8 mouse cellular contexts compared by ENCODE assay signal in genomic region chr11:115297214-115297826, GRCm38 (mm10). TPM values are rescaled to one million over a fixed set of nuclear protein-coding genes. Genes with fewer than 3 reads are reported as not detected.
A peak's percentile ranks its signal among the peaks of the same experiment; 100 is the strongest.
DNase-seq lines count a peak whose midpoint lies in the region; ATAC-seq lines count a peak whose summit lies in the region.

TSS of gene Fads6 (minus strand) at chr11:115297663.

- intact Hi-C loops in heart, postnatal 14 days (cut with DNase I), result no loop called here

- no peaks in the 10 kb centered on the region; the same call in 1 of the 2 replicates for H3K4me1 ChIP-seq in forebrain, embryonic 11.5 days (replicated peaks; ENCODE audit: control insufficient read depth, insufficient read depth, low read length)
- peaks cover 11% of the 10 kb centered on the region for H3K4me1 ChIP-seq in liver, embryonic 15.5 days (replicated peaks)
- H3K4me1 ChIP-seq in neural tube, embryonic 11.5 days (ENCODE audit: control insufficient read depth, insufficient read depth, low read length), result peaks cover 3% of the 10 kb centered on the region; the same call in 1 of the 2 replicates

- H3K9me3 ChIP-seq in forebrain, embryonic 11.5 days (ENCODE audit: control insufficient read depth, low read length), result no peaks in the 10 kb centered on the region
- H3K9me3 ChIP-seq in liver, embryonic 15.5 days (replicated peaks), result no peaks in the 10 kb centered on the region
- H3K9me3 ChIP-seq in neural tube, embryonic 11.5 days (ENCODE audit: control insufficient read depth, low read length), result no peaks in the 10 kb centered on the region

- peaks cover 3% of the 10 kb centered on the region; the same call in 1 of the 2 replicates for H3K27me3 ChIP-seq in forebrain, embryonic 11.5 days (ENCODE audit: control insufficient read depth, insufficient read depth, low read length)
- peaks cover 29% of the 10 kb centered on the region for H3K27me3 ChIP-seq in liver, embryonic 15.5 days
- H3K27me3 ChIP-seq in neural tube, embryonic 11.5 days (ENCODE audit: control insufficient read depth, insufficient read depth, low read length), result peaks cover 5% of the 10 kb centered on the region; the same call in 1 of the 2 replicates

- peak within 1 kb of the TSS; percentile 36 for H3K4me3 ChIP-seq in forebrain, embryonic 11.5 days (ENCODE audit: low read depth, low read length)
- H3K4me3 ChIP-seq in liver, embryonic 15.5 days (replicated peaks), result peak within 1 kb of the TSS; percentile 49
- H3K4me3 ChIP-seq in neural tube, embryonic 11.5 days (ENCODE audit: low read depth, low read length), result peak within 1 kb of the TSS; percentile 41

- peak within 1 kb of the TSS; percentile 53 for H3K9ac ChIP-seq in forebrain, embryonic 11.5 days (ENCODE audit: low read length)
- H3K9ac ChIP-seq in liver, embryonic 15.5 days, result peak within 1 kb of the TSS; percentile 35; the same call in 1 of the 2 replicates
- peak within 1 kb of the TSS; percentile 55 for H3K9ac ChIP-seq in neural tube, embryonic 11.5 days (ENCODE audit: low read length)

- 1% methylated on average over 44 of the region's 44 CpGs for WGBS in forebrain, embryonic 11.5 days
- 1% methylated on average over 44 of the region's 44 CpGs for WGBS in liver, embryonic 15.5 days (ENCODE audit: insufficient replicate concordance)
- under 1% methylated on average over 44 of the region's 44 CpGs for WGBS in neural tube, embryonic 11.5 days

- H3K36me3 ChIP-seq in forebrain, embryonic 11.5 days (ENCODE audit: control insufficient read depth, insufficient read depth, low read length), result no peaks in the 10 kb centered on the region
- no peaks in the 10 kb centered on the region for H3K36me3 ChIP-seq in liver, embryonic 15.5 days (replicated peaks)
- no peaks in the 10 kb centered on the region for H3K36me3 ChIP-seq in neural tube, embryonic 11.5 days (ENCODE audit: control insufficient read depth, insufficient read depth, low read length)

- DNase-seq in ES-CJ7 (ENCODE audit: low read depth, low spot score), result peak; percentile 75
- DNase-seq in brain, adult 2 months (ENCODE audit: low read depth, low spot score), result peak; percentile 96
- peak; percentile 77 for DNase-seq in forebrain, embryonic 11.5 days (ENCODE audit: low spot score)
- peak; percentile 39 to 56 for DNase-seq in heart, postnatal 14 days
- peak; percentile 73 to 77 for DNase-seq in kidney, postnatal 36 days
- DNase-seq in neural tube, embryonic 11.5 days (ENCODE audit: low spot score), result peak; percentile 62
- DNase-seq in thymus, postnatal 10 days (ENCODE audit: low spot score in 2 of 2), result peak; percentile 61 to 78

- ATAC-seq in forebrain, embryonic 11.5 days (replicated peaks; ENCODE audit: low FRiP score), result peak; percentile 67
- peak; percentile 68 for ATAC-seq in liver, embryonic 15.5 days (ENCODE audit: insufficient read depth)
- ATAC-seq in neural tube, embryonic 11.5 days (ENCODE audit: insufficient read depth, low FRiP score, low TSS enrichment), result 0 out of 2 replicates have a peak, but pooled peaks have one; percentile 20

- H3K4me2 ChIP-seq in forebrain, embryonic 11.5 days (ENCODE audit: low read depth, low read length, severe bottlenecking), result peak within 1 kb of the TSS; percentile 80
- H3K4me2 ChIP-seq in liver, embryonic 15.5 days, result peak within 1 kb of the TSS; percentile 55
- peak within 1 kb of the TSS; percentile 73 for H3K4me2 ChIP-seq in neural tube, embryonic 11.5 days (ENCODE audit: low read depth)

- H3K27ac ChIP-seq in forebrain, embryonic 11.5 days (ENCODE audit: low read depth, low read length), result no peak within 1 kb of the TSS
- H3K27ac ChIP-seq in liver, embryonic 15.5 days (replicated peaks), result peak within 1 kb of the TSS; percentile 72
- H3K27ac ChIP-seq in neural tube, embryonic 11.5 days (ENCODE audit: low read depth, low read length), result no peak within 1 kb of the TSS

RNA-seq across cellular contexts. Expression of gene Fads6, which starts in this region (rescaled TPM):
- polyA plus RNA-seq in forebrain, embryonic 11.5 days (2014; fragmentation: Nextera tagmentation; extraction: Ambion mirVana), result 0.25 and 0.45 TPM in 2 replicates
- total RNA-seq in heart, postnatal 14 days (2021), result 1 to 10 TPM; 1.2 to 1.3 TPM
- 3.4 and 4.1 TPM in 2 replicates for polyA plus RNA-seq in liver, embryonic 15.5 days (2015; fragmentation: Nextera tagmentation; extraction: Ambion mirVana)
- polyA plus RNA-seq in neural tube, embryonic 11.5 days (2014; fragmentation: Nextera tagmentation; extraction: Ambion mirVana), result 0.18 and 0.24 TPM in 2 replicates

Comparison
In these comparisons a context has a peak if more than half of its experiments do, and no peak if none do; other contexts are left out.
1. Peak in DNase-seq, ATAC-seq, H3K4me3 ChIP-seq, H3K9ac ChIP-seq and H3K4me2 ChIP-seq in forebrain, embryonic 11.5 days; RNA of the gene not detected or under 1 TPM.
2. Peak in DNase-seq, ATAC-seq, H3K4me3 ChIP-seq, H3K9ac ChIP-seq and H3K4me2 ChIP-seq in neural tube, embryonic 11.5 days; RNA of the gene not detected or under 1 TPM.